Mouse (Mus musculus): ENCODE measurements at regions not wholly inside any gene's neighbourhood (a gene's known extent, or its start where the extent isn't known, plus 50 kb on each side); places are given as distances from the start of the nearest gene placed in this dataset.

GRCm38 (mm10) chr17:48789846-48790245 is 142.3 kb upstream of the Lrfn2 start:
- ATAC-seq (ENCODE audit: insufficient read depth) = no peak
- 65% methylated on average over 7 of the region's 7 CpGs for WGBS (ENCODE audit: insufficient replicate concordance)

GRCm38 (mm10) chr17:48790526-48790925 is 141.7 kb upstream of the Lrfn2 start:
- Histone ChIP-seq H3K4me3 (ENCODE audit: insufficient read depth in 1 of 2, low read depth in 2 of 2, low read length in 2 of 2) (no peak overlapping the region), H3K9ac (replicated peaks) (no peak overlapping the region), H3K27ac (no peak overlapping the region), H3K4me1 (replicated peaks; ENCODE audit: control insufficient read depth in 2 of 2, insufficient read depth in 2 of 2, low read length in 1 of 2) (no peaks in the 10 kb centered on the region), H3K27me3 (ENCODE audit: control insufficient read depth, insufficient read depth, low read length) (no peaks in the 10 kb centered on the region), H3K9me3 (ENCODE audit: control insufficient read depth, low read length) (no peaks in the 10 kb centered on the region), H3K4me2 (ENCODE audit: low read depth) (no peak overlapping the region), H3K36me3 (replicated peaks; ENCODE audit: control insufficient read depth, insufficient read depth, low read depth) (no peaks in the 10 kb centered on the region)
- WGBS (ENCODE audit: insufficient replicate concordance) = 67% methylated on average over 6 of the region's 6 CpGs
- DNase-seq (ENCODE audit: low read depth in 3 of 3, low spot score in 3 of 3) = no peak
- TF ChIP-seq CTCF (IDR thresholded peaks at IDR 0.05; ENCODE audit: low read depth) (no peak), EP300 (IDR thresholded peaks at IDR 0.05; ENCODE audit: low read depth) (no peak)
- ATAC-seq (ENCODE audit: insufficient read depth) = no peak

More at GRCm38 (mm10) chr17:48789846-48790245, 142.3 kb upstream of the Lrfn2 start:
- no peak for DNase-seq (ENCODE audit: low read depth in 3 of 3, low spot score in 3 of 3)
- no peak overlapping the region for H3K4me2 ChIP-seq (ENCODE audit: low read depth)
- no peaks in the 10 kb centered on the region for H3K9me3 ChIP-seq (ENCODE audit: control insufficient read depth, low read length)
- no peaks in the 10 kb centered on the region for H3K36me3 ChIP-seq (replicated peaks; ENCODE audit: control insufficient read depth, insufficient read depth, low read depth)
- no peak overlapping the region for H3K9ac ChIP-seq (replicated peaks)
- H3K27me3 ChIP-seq (ENCODE audit: control insufficient read depth, insufficient read depth, low read length) = no peaks in the 10 kb centered on the region
- no peaks in the 10 kb centered on the region for H3K4me1 ChIP-seq (replicated peaks; ENCODE audit: control insufficient read depth in 2 of 2, insufficient read depth in 2 of 2, low read length in 1 of 2)
- H3K4me3 ChIP-seq (ENCODE audit: insufficient read depth in 1 of 2, low read depth in 2 of 2, low read length in 2 of 2) = no peak overlapping the region
- no peak overlapping the region for H3K27ac ChIP-seq
- TF ChIP-seq EP300 (IDR thresholded peaks at IDR 0.05; ENCODE audit: low read depth) = no peak
- no peak for TF ChIP-seq CTCF (IDR thresholded peaks at IDR 0.05; ENCODE audit: low read depth)

GRCm38 (mm10) chr17:48792954-48793353 is 139.2 kb upstream of the Lrfn2 start:
- ATAC-seq (ENCODE audit: insufficient read depth) (no peak), DNase-seq (ENCODE audit: low read depth in 3 of 3, low spot score in 3 of 3) (no peak)
- TF ChIP-seq EP300 (IDR thresholded peaks at IDR 0.05; ENCODE audit: low read depth) (no peak), CTCF (IDR thresholded peaks at IDR 0.05; ENCODE audit: low read depth) (no peak)
- Histone ChIP-seq H3K9ac (replicated peaks) (no peak overlapping the region), H3K36me3 (replicated peaks; ENCODE audit: control insufficient read depth, insufficient read depth, low read depth) (no peaks in the 10 kb centered on the region), H3K4me2 (ENCODE audit: low read depth) (no peak overlapping the region), H3K9me3 (ENCODE audit: control insufficient read depth, low read length) (no peaks in the 10 kb centered on the region), H3K4me1 (replicated peaks; ENCODE audit: control insufficient read depth in 2 of 2, insufficient read depth in 2 of 2, low read length in 1 of 2) (no peaks in the 10 kb centered on the region), H3K27ac (no peak overlapping the region), H3K27me3 (ENCODE audit: control insufficient read depth, insufficient read depth, low read length) (no peaks in the 10 kb centered on the region), H3K4me3 (ENCODE audit: insufficient read depth in 1 of 2, low read depth in 2 of 2, low read length in 2 of 2) (no peak overlapping the region)
- WGBS (ENCODE audit: insufficient replicate concordance) = 42% methylated on average over 5 of the region's 5 CpGs

- 64% methylated on average over 5 of the region's 5 CpGs for WGBS (ENCODE audit: insufficient replicate concordance)
- Histone ChIP-seq H3K36me3 (replicated peaks; ENCODE audit: control insufficient read depth, insufficient read depth, low read depth) (no peaks in the 10 kb centered on the region), H3K9ac (replicated peaks) (no peak overlapping the region), H3K27me3 (ENCODE audit: control insufficient read depth, insufficient read depth, low read length) (no peaks in the 10 kb centered on the region), H3K4me1 (replicated peaks; ENCODE audit: control insufficient read depth in 2 of 2, insufficient read depth in 2 of 2, low read length in 1 of 2) (no peaks in the 10 kb centered on the region), H3K4me3 (ENCODE audit: insufficient read depth in 1 of 2, low read depth in 2 of 2, low read length in 2 of 2) (no peak overlapping the region), H3K4me2 (ENCODE audit: low read depth) (no peak overlapping the region), H3K9me3 (ENCODE audit: control insufficient read depth, low read length) (no peaks in the 10 kb centered on the region), H3K27ac (no peak overlapping the region)
- no peak for ATAC-seq (ENCODE audit: insufficient read depth)
- TF ChIP-seq CTCF (IDR thresholded peaks at IDR 0.05; ENCODE audit: low read depth) = no peak
- TF ChIP-seq EP300 (IDR thresholded peaks at IDR 0.05; ENCODE audit: low read depth) = no peak
- no peak for DNase-seq (ENCODE audit: low read depth in 3 of 3, low spot score in 3 of 3)
These were observed 136.4 kb upstream of the Lrfn2 start for GRCm38 (mm10) chr17:48795773-48796172.

GRCm38 (mm10) chr17:48798196-48798595 is 134.0 kb upstream of the Lrfn2 start:
- Histone ChIP-seq H3K4me3 (ENCODE audit: insufficient read depth in 1 of 2, low read depth in 2 of 2, low read length in 2 of 2) (no peak overlapping the region), H3K27me3 (ENCODE audit: control insufficient read depth, insufficient read depth, low read length) (no peaks in the 10 kb centered on the region), H3K9ac (replicated peaks) (no peak overlapping the region), H3K4me2 (ENCODE audit: low read depth) (no peak overlapping the region), H3K36me3 (replicated peaks; ENCODE audit: control insufficient read depth, insufficient read depth, low read depth) (no peaks in the 10 kb centered on the region), H3K4me1 (replicated peaks; ENCODE audit: control insufficient read depth in 2 of 2, insufficient read depth in 2 of 2, low read length in 1 of 2) (no peaks in the 10 kb centered on the region), H3K27ac (no peak overlapping the region), H3K9me3 (ENCODE audit: control insufficient read depth, low read length) (no peaks in the 10 kb centered on the region)
- no peak for TF ChIP-seq CTCF (IDR thresholded peaks at IDR 0.05; ENCODE audit: low read depth)
- ATAC-seq (ENCODE audit: insufficient read depth) = no peak
- DNase-seq (ENCODE audit: low read depth in 3 of 3, low spot score in 3 of 3) = no peak
- 48% methylated on average over 3 of the region's 3 CpGs for WGBS (ENCODE audit: insufficient replicate concordance)

All from liver, embryonic 14.5 days (tissue).